Mouse (Mus musculus): ENCODE data around the gene Cemip2. TPM values are rescaled to one million over a fixed set of nuclear protein-coding genes. Genes with fewer than 3 reads are reported as not detected.

The Cemip2 gene
- polyA plus RNA-seq, 1 experiment from 2014 or later, result 41.2 TPM

DNA sequence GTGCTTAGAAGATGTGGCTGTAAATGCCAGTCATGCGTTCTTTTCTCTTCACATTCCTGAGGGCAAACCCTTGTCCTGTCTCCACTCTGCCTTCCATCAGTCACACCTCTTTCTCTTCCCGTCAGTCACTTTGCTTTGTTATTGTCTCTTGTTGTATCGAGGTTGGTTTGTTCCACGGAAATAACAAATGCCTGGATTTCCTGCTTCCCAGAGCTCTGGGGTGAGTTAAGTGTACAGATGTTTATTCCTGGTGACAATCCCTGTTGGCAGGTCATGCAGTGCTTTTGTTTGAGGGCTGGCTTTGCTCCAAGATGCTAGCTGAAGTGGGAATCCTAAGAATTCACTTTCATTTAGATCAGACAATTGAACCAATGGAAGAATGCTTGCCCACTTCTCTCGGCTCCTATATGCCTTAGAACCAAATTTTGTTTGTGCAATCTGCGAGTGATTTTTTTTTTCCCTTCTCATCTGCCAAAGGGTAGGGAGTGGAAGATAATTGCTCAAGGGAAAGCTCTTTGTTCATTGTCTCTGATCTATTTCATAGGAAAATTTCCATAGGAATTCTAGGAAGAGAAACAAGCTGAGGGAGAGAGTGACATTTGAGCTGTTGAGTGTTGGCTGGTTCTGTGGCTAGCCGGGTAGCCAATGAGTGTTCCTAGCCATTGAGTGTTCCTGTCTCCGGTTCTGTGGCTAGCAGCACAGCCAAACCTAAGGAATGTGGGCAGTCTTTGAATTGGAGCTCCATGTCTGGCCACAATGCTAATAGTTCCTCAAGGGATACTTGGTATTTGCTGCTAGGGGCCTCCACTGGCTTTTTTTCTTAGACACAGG, 104.2 kb downstream of the Cemip2 start:
- ATAC-seq (replicated peaks; ENCODE audit: insufficient number of reproducible peaks, insufficient read depth, low FRiP score, low read depth), result peak; percentile 73
- peaks cover 24% of the 10 kb centered on the region for H3K4me1 ChIP-seq (replicated peaks)
- no peak overlapping the region for H3K9ac ChIP-seq
- no peaks in the 10 kb centered on the region for H3K27me3 ChIP-seq
- peak overlapping the region; percentile 49 for H3K4me2 ChIP-seq
- H3K36me3 ChIP-seq, result no peaks in the 10 kb centered on the region
- H3K27ac ChIP-seq, result peak overlapping the region; percentile 90
- 13% methylated on average over 8 of the region's 8 CpGs for WGBS
- H3K9me3 ChIP-seq (replicated peaks), result no peaks in the 10 kb centered on the region
- H3K4me3 ChIP-seq, result peak overlapping the region; percentile 24

- WGBS, result 42% methylated on average over 3 of the region's 3 CpGs
- no peak for ATAC-seq (replicated peaks; ENCODE audit: insufficient number of reproducible peaks, insufficient read depth, low FRiP score, low read depth)
Observed at GRCm38 (mm10) chr19:21883053-21883452, 104.9 kb downstream of the Cemip2 start.

DNA sequence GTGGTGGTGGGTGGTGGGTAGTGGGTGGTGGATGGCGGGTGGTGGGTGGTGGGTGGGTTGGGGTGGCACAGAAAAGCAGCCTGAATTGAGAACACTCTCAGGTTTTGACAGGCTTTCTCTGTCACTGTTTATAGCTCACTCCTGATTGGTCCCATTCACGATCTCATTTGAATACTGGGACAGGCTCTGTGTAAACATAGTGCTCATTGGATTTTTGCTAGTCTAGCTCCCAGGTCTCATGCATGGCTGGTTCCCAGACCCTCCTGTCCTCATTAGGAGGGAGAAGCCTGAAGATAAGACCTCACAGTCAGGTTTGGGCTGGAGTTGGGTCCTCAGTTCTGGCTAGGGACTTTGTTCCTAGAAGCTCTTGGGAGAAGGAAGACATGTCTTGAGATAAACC, 105.8 kb downstream of the Cemip2 start:
- Histone ChIP-seq H3K27ac (peak overlapping the region; percentile 90), H3K4me3 (no peak overlapping the region), H3K36me3 (no peaks in the 10 kb centered on the region), H3K9ac (no peak overlapping the region), H3K4me1 (replicated peaks) (peaks cover 24% of the 10 kb centered on the region), H3K27me3 (no peaks in the 10 kb centered on the region), H3K4me2 (no peak overlapping the region), H3K9me3 (replicated peaks) (no peaks in the 10 kb centered on the region)
- WGBS, result 67% methylated on average over 2 of the region's 2 CpGs
- ATAC-seq (replicated peaks; ENCODE audit: insufficient number of reproducible peaks, insufficient read depth, low FRiP score, low read depth), result no peak

More at GRCm38 (mm10) chr19:21883053-21883452, 104.9 kb downstream of the Cemip2 start:
- Histone ChIP-seq H3K27me3 (no peaks in the 10 kb centered on the region), H3K4me2 (no peak overlapping the region), H3K4me1 (replicated peaks) (peaks cover 24% of the 10 kb centered on the region), H3K36me3 (no peaks in the 10 kb centered on the region), H3K4me3 (no peak overlapping the region), H3K27ac (peak overlapping the region; percentile 90), H3K9me3 (replicated peaks) (no peaks in the 10 kb centered on the region), H3K9ac (no peak overlapping the region)

GRCm38 (mm10) chr19:21884385-21884784, 106.2 kb downstream of the Cemip2 start:
- Histone ChIP-seq H3K36me3 (no peaks in the 10 kb centered on the region), H3K4me1 (replicated peaks) (peaks cover 24% of the 10 kb centered on the region), H3K9me3 (replicated peaks) (no peaks in the 10 kb centered on the region), H3K4me3 (no peak overlapping the region), H3K9ac (no peak overlapping the region), H3K4me2 (no peak overlapping the region), H3K27ac (peak overlapping the region; percentile 90), H3K27me3 (no peaks in the 10 kb centered on the region)
- 62% methylated on average over 4 of the region's 4 CpGs for WGBS
- ATAC-seq (replicated peaks; ENCODE audit: insufficient number of reproducible peaks, insufficient read depth, low FRiP score, low read depth), result no peak

DNA sequence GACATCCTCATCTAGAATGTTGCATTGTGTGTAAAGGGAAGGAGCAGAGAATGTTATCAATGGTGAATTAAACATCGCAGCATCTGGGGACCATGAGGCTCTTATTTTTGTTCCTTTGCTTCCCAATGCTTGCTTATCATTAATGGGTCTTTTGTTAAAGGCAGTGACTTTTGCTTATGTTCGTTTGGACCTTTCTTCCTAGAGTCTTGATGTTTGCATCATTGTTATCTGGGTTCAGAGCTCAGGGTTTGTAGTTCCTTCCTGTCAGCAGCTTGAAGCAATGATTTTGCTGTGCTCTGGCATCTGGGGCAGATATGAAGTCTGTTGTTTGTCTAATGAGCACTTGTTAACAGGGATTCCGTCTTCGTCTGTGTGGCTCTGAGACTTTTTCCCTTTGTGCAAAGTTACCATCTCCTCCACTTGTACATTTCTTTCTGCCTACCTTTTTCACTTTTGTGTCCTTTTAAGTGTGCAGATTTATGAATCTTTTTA, 108.1 kb downstream of the Cemip2 start:
- H3K9ac ChIP-seq, result no peak overlapping the region
- no peaks in the 10 kb centered on the region for H3K9me3 ChIP-seq (replicated peaks)
- peak; percentile 38; the same call in 1 of the 2 replicates for ATAC-seq (replicated peaks; ENCODE audit: insufficient number of reproducible peaks, insufficient read depth, low FRiP score, low read depth)
- H3K36me3 ChIP-seq, result no peaks in the 10 kb centered on the region
- no peak overlapping the region for H3K4me2 ChIP-seq
- no peak overlapping the region for H3K4me3 ChIP-seq
- H3K27ac ChIP-seq, result peak overlapping the region; percentile 59
- H3K27me3 ChIP-seq, result no peaks in the 10 kb centered on the region
- 31% methylated on average over 4 of the region's 4 CpGs for WGBS
- peaks cover 36% of the 10 kb centered on the region for H3K4me1 ChIP-seq (replicated peaks)

DNA sequence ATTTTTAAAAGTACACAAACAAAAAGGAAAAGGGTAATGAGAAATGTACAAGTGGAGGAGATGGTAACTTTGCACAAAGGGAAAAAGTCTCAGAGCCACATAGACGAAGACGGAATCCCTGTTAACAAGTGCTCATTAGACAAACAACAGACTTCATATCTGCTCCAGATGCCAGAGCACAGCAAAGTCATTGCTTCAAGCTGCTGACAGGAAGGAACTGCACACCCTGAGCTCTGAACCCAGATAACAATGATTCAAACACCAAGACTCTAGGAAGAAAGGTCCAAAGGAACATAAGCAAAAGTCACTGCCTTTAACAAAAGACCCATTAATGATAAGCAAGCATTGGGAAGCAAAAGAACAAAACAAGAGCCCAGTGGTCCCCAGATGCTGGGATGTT, 112.6 kb downstream of the Cemip2 start:
- no peak overlapping the region for H3K4me2 ChIP-seq
- H3K27me3 ChIP-seq, result no peaks in the 10 kb centered on the region
- no peak overlapping the region for H3K4me3 ChIP-seq
- no peaks in the 10 kb centered on the region for H3K9me3 ChIP-seq (replicated peaks)
- H3K36me3 ChIP-seq, result no peaks in the 10 kb centered on the region
- peak; percentile 64; the same call in 1 of the 2 replicates for ATAC-seq (replicated peaks; ENCODE audit: insufficient number of reproducible peaks, insufficient read depth, low FRiP score, low read depth)
- H3K27ac ChIP-seq, result peak overlapping the region; percentile 39
- H3K9ac ChIP-seq, result no peak overlapping the region
- WGBS, result 18% methylated on average over 2 of the region's 2 CpGs
- H3K4me1 ChIP-seq (replicated peaks), result peaks cover 12% of the 10 kb centered on the region

GRCm38 (mm10) chr19:21894792-21895191, 116.7 kb downstream of the Cemip2 start:
- no peak overlapping the region for H3K4me2 ChIP-seq
- peaks cover 12% of the 10 kb centered on the region for H3K4me1 ChIP-seq (replicated peaks)
- 93% methylated on average over 3 of the region's 3 CpGs for WGBS
- H3K27ac ChIP-seq, result no peak overlapping the region
- no peak overlapping the region for H3K4me3 ChIP-seq
- H3K27me3 ChIP-seq, result no peaks in the 10 kb centered on the region
- no peak for ATAC-seq (replicated peaks; ENCODE audit: insufficient number of reproducible peaks, insufficient read depth, low FRiP score, low read depth)
- H3K9me3 ChIP-seq (replicated peaks), result no peaks in the 10 kb centered on the region
- H3K9ac ChIP-seq, result no peak overlapping the region
- no peaks in the 10 kb centered on the region for H3K36me3 ChIP-seq

- Histone ChIP-seq H3K27ac (no peak overlapping the region), H3K4me2 (no peak overlapping the region), H3K4me3 (no peak overlapping the region), H3K36me3 (no peaks in the 10 kb centered on the region), H3K27me3 (no peaks in the 10 kb centered on the region), H3K9me3 (replicated peaks) (no peaks in the 10 kb centered on the region), H3K4me1 (replicated peaks) (peaks cover 7% of the 10 kb centered on the region), H3K9ac (no peak overlapping the region)
- ATAC-seq (replicated peaks; ENCODE audit: insufficient number of reproducible peaks, insufficient read depth, low FRiP score, low read depth), result no peak
- 65% methylated on average over 5 of the region's 5 CpGs for WGBS
Observed at GRCm38 (mm10) chr19:21895540-21895939, 117.4 kb downstream of the Cemip2 start.

DNA sequence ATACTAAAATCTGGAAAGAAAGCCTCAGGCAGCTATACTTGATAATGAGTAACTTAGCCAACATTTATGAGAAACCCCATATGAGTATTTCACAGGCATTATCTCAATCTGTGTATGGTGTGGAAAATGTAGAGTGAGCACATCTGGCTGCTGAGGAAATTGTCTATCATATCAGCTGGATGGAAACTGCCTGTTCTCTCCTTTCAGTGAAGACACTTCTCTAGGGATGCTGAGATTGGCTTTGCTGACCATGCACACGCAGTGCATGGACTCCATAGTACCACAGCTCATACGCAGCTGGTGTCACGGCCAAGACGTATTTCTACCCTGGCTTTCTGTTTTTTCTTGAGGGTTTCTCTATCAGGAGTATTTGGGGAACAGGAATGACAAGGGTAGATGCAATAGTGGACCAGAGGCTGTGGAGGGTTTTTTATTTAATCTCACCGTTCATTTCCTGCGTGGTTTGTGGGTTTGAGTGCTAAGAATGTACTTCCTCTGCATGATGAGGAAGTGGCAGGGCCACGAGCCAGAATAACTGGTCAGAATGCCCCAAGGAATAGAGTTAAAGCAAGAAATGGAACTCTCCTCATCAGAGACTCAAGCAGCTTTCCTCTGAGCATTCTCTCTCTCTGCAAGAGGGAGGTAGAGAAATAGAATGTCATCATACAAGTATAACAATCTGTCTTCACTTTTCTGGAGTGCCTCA, 119.1 kb downstream of the Cemip2 start:
- Histone ChIP-seq H3K27ac (peak overlapping the region; percentile 60), H3K9me3 (replicated peaks) (no peaks in the 10 kb centered on the region), H3K4me3 (no peak overlapping the region), H3K9ac (no peak overlapping the region), H3K4me1 (replicated peaks) (no peaks in the 10 kb centered on the region; the same call in 1 of the 2 replicates), H3K36me3 (no peaks in the 10 kb centered on the region), H3K4me2 (no peak overlapping the region), H3K27me3 (no peaks in the 10 kb centered on the region)
- 55% methylated on average over 7 of the region's 7 CpGs for WGBS
- ATAC-seq (replicated peaks; ENCODE audit: insufficient number of reproducible peaks, insufficient read depth, low FRiP score, low read depth), result peak; percentile 69

- Histone ChIP-seq H3K27me3 (no peaks in the 10 kb centered on the region), H3K9me3 (replicated peaks) (no peaks in the 10 kb centered on the region), H3K27ac (peak overlapping the region; percentile 60), H3K36me3 (no peaks in the 10 kb centered on the region), H3K9ac (no peak overlapping the region), H3K4me3 (no peak overlapping the region), H3K4me1 (replicated peaks) (no peaks in the 10 kb centered on the region), H3K4me2 (no peak overlapping the region)
- ATAC-seq (replicated peaks; ENCODE audit: insufficient number of reproducible peaks, insufficient read depth, low FRiP score, low read depth), result peak; percentile 43
- WGBS, result 66% methylated on average over 12 of the region's 12 CpGs
Observed at GRCm38 (mm10) chr19:21898015-21898939, 120.1 kb downstream of the Cemip2 start.
